Mouse (Mus musculus) heart, adult 18-20 months (tissue): ENCODE data around the gene Rpa3. TPM values are rescaled to one million over a fixed set of nuclear protein-coding genes. Genes with fewer than 3 reads are reported as not detected.

Experiments used
- DNase-seq, 2 experiments: peaks; one replicate each; pipeline ENCODE4 v3.0.0; 2021 to 2022; ENCODE audit warnings: mixed read lengths in 1 of 2
- long read RNA-seq, 2 experiments: library from polyadenylated mRNA; stranded (forward); transcript quantifications; one replicate each; pipeline ENCODE4 v2.0.0; 2021
- total RNA-seq, 2 experiments: library from RNA; stranded (reverse); gene quantifications; 2 replicates each; pipeline ENCODE4 v1.2.3; 2021

Rpa3 gene
- 10 to 100 TPM; 19.6 to 22.8 TPM for total RNA-seq
- long read RNA-seq, experiment 1, transcript Rpa3-201 (4 exons, 670 nt) = major isoform, 36 of 40 reads
- long read RNA-seq, experiment 1, partial matches to known transcripts = 1 of 40 reads
- long read RNA-seq, experiment 1, other reads (novel, unspliced or antisense) = 2 of 40 reads
- long read RNA-seq, experiment 2, transcript Rpa3-201 (4 exons, 670 nt) = major isoform, 31 of 35 reads
- long read RNA-seq, experiment 2, partial matches to known transcripts = 1 of 35 reads
- long read RNA-seq, experiment 2, other reads (novel, unspliced or antisense) = 0 of 35 reads

DNA sequence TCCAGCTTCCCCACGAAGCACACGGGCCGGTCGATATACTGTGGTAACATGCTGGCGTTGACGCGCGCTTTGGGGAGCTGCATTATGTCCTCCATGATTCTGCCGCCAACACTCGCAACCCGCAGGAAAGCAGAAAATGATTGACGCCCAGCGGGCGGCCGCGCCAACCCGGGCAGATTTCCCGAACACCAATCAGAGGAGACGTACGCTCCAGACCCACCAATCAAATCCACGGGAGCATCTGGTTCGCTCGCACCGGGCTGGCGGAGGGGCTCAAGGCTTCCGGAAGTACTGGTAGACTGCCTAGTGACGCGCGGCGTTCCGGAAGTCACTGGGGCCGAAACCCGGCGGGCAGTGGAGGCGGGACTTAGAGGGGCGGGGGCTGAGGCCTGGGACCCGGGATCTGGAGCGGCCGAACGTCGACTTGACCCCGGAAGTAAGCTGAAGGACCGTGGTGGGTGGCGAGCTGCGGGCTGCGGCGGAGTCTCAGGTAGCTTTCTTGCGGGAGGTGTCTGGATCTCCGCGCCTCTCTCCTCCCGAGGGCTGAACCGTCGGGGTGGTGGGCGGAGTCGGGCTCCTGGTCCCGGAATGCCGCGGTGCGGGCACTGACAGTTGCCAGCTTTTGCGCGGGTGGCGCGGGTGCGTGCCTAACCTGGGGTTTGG lies at the start of gene Rpa3, which contains the start of the genes Umad1 and Gm45062:
TSS of gene Rpa3 (minus strand) at position 170 of the 663 bp plus-strand sequence.
TSS of gene Umad1 (plus strand) at position 285 of the 663 bp plus-strand sequence.
TSS of gene Gm45062 (plus strand) at position 447 of the 663 bp plus-strand sequence.
- DNase-seq = peak; percentile 97 to 99

DNA sequence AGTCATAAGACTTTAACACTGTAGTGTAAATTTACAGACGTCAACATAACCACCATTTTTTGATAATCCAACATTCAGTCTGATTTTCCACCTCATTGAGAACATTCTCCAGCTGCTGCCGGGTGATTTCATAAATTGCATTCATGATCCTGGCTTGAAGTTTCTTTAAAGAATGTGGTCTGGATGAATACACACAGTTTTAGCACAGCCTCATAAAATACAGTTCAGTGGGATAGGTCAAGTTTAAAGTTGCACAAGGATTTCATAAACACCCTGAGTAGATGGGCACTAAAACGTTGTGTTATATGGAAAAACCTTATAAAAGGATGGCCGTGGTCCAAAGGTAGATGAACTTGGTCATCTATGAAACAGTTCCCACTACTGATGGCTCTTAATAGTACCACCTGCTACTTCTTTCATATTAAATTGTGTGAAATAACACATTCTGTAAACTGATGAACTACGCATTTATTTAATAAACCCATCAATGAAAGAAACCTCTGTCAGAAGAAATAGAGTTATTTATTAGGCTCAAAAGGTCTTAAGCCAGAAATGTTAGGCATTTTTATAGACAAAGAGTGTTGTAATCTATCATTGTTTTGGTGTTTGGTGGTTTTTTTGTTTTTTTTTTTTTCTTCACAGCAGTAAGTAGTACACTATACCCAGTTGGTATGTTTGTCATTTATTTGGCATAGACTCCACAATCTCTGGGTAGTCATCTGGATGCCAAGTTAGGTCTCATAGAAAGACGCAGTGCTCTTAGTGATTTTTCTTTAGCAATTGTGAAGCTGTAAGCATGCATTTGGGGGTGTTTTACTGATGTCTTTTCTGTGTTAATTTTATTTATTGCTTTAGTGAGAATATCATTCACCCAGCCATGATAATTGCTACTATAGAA lies 49.2 kb upstream of the Rpa3 start:
- DNase-seq = no peak

DNA sequence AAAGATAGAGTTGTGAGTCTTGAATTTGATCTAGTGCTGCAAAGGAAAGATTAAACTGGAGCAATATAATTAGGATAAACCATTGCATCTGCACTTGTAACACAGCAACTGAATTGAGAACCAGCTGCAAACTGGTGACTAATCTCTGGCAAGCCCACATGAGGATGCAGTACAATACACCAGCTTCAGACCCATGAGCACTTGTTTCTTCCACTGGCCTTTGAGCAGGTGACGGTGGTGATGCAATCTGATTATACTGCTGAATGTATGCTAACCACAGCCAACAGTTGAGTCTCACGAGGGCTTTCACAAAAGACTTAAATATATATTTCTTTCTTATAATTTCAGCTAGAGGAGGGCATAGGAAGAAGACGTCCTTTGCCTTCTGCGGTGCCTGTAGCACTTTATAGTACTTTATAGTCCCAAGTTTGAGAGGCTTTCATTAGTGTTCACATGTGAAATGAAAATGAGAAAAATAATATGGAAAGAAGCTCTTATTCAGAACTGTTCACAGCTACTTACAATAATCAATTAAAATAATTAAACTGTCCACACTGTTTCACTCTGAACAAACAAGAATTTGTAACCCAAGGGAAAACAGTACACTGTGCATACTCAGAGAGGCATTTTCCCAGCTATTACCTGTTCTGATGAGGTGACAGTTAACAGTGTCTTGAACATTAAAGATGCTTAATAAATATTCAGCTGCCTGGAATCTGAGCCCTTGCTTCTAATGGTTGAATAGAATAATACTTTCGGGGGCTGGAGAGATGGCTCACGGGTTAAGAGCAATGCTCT lies 40.3 kb upstream of the Rpa3 start:
- DNase-seq = no peak

DNA sequence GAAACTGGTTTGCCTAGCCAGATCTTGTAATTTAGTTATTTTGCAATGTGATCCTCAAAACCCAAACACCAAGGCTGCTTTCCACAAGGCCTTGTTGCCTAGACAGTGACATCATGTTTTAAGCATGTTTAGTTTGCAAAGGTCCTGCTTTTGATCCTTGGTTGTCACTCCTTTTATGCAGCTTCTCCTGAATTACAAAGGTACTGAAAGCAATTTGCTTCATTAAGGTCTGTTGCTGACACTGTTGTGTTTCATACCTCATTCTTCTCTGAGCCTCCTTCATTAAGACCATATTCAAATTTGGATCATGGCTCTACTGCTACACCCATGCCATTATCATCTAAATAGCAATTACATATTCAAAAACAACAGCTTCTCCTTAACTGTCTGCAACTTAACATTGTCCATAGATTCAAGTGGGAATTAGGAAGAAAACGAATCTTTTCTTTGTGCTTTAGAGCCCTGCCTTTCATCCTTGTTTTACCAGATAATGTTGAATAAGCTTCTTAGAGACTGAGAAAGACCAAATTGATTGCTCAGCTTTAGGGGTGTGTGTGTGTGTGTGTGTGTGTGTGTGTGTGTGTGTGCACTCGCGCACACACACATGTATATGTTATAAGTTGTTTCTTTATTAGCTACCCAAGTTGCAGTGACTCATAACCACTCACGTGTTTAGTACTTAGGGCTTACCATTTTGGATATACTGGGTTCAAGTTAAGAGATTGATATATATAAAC lies 35.2 kb upstream of the Rpa3 start:
- no peak for DNase-seq

DNA sequence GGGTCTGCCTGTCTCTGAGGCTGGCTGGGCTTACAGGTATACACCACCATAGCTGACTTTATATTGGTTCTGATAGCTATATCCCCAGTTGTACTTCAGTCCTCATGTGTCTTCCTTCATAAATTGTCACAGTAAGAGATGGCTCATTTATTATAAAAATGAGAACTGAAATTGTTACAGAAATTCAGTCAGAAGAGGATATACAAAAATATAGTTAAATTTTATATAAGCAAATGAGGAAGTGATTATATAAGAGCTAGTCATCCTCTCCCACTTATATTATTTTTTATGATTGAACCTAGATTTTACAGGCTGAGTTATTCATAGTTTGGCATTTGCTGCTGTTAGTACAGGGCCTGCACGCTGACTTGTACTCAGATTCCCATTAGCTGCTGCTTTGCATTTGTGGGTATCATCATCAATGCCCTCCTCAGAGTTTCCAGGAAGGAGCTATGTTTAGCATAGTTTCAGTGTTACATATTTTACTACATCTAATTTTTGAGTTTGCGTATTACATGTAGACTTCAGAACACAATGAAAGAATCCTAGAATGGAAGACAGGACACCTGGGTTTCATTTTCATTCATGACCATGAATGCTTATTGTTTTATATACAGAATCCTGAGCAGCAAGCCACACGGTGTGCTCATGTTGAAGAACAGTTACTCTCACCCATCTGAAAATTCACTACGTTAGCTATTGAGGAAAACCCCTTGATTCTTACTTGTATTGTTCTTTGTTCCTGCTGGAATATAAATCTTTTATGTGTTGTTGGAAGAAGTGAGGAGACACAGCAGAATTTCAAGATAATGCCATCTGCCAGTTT lies 30.0 kb upstream of the Rpa3 start:
- DNase-seq = no peak

DNA sequence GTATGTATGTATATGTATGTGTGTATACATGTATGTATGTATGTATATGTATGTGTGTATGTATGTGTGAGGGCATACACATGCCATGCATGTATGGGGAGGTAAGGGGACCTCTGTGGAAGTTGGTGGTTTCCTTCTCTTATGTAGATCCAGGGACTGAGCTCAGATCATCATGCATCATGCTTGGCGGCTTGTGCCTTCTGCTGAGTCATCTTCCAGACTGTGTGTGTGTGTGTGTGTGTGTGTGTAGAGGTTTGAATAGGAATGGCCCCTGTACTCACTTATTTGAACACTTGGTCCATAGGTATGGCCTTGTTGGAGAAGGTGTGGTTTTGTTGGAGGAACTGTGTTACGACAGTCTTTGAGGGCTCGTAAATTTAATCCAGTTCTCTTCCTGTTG lies 27.2 kb upstream of the Rpa3 start:
- DNase-seq = no peak

DNA sequence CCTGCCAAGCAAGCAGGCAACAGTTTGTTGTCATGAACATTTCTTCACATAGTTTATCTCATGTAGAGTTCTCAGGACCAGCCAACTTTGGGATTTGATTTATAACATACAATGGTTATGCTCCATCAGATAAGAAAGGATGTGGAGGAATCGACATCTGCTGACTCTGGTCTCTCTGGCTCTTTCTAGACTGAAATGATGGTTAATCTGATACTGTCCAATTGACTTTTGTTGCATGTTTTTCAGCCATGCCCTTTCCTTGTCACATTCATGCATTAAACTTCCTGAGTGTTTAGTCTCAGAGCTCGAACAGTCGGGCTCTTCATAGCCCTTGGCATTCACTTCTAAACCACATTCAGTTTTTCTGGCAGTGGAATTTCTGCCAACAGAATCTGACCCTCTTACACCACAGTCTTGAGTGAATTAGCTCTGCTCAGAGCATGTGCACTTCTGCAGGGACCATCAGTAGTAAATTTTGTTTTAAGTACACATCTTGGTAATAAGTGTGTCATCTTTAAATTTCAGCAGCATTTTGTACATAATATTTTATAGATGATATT lies 26.5 kb upstream of the Rpa3 start:
- DNase-seq = no peak

DNA sequence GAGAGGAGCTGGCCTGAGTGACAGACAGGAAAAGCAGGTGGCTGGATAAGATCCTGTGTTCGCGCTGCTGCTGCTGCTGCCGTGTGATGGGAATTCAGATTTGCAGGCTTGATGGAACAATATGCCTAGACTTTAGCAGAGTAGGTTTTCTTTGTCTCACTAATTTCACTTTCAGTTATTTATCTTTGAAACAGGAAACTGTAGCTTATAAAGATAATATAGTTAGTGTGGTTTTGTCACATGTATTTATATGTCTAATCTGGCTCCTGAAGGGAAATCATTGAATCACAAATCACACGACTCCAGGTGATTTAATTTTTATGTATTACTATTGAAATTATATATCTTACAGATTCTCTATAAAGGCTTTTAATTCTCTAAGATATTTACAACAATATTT lies 24.3 kb upstream of the Rpa3 start:
- DNase-seq = no peak

DNA sequence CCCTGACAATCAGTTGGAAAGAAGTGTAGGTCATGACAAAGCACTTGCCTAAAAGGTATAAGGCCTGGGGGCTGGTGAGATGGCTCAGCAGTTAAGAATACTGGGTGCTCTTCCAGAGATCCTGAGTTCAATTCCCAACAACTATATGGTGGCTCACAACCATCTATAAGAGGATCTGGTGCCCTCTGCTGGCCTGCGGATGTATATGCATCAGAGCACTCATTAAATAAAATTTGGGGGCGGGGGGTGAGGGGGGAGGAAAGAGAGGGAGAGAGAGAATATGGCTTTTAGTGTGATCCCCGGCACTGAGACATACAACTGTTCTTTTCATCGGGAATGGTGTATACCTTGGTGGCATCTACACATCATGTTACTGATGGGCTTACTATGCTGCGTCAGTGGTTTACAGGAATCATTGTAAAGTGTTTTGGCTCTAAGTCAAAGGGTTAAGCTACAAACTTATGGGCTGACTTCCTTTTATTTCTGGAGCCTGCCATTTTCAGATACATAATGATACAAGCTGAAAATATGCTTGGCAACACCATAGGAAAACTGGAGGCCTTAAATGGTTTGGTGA lies 19.5 kb upstream of the Rpa3 start:
- DNase-seq = no peak

DNA sequence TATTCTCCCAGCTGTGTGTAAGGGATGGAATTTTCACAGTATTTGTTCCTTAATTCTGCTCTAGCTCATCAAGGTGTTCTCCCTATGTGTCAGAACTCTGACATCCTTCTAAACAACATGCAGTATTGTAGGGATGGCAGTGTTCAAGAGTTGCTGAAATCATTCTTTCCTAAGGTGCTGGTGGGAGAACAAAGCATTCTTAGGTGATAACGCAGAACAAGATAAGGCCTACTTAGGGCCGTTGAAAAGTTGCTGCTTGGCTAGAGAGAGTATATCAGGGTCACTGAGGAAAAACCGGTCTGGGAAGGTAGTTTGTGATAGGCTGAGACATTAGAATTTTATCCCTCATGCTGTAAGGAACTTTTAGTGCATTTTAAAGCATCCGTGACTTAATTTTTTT lies 17.5 kb upstream of the Rpa3 start:
- no peak for DNase-seq

DNA sequence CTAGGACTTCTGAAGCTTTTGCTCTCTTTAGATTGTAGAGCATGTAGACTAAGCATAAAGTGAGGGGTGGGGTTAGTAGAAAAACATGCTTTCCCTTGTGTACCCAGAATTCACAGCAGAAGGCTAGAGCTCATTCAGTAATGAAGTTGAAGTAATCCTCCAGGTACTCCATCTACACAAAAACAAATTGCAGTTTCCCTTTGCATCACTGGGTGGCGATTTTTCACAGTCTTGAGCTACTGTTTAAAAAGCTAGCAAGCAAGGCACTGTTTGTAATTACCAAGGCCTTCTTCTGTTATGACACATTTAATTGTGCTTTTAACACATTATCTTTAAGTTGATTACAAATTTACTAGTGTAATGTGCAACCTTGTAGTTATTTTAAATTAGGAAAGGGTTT lies 16.1 kb upstream of the Rpa3 start:
- peak; percentile 72 to 87 for DNase-seq

DNA sequence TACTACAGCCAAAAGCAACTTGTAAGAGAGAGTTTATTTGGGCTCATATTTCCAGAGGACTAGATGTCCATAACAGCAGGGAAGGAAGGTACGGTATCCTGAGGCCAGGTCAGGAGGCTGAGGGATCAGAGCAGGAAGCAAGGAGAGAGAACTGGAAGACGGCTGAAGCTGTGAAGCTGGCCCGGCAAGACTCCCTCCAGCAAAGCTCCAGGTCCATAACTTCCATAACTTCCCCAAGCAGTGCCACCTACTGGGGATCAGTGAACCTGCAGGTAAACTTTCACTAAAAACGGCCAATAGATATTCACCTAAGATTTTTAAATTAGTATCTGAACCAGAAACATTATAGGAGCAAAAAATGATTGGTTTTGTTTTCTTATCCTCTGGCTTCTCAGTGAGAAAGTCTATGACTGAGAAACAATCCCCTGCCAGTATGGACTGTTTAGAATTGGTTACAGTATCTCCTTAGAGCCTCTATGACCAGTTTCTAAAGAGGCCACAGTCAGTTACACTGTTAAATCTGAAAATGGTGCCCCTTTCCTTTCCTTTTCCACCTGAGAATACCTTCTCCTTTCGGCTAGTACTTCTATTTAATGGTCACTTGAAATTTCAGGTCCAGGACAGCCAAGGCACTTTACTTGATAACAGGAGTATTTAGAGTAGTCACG lies 15.5 kb upstream of the Rpa3 start:
- DNase-seq = peak; percentile 49 to 80

DNA sequence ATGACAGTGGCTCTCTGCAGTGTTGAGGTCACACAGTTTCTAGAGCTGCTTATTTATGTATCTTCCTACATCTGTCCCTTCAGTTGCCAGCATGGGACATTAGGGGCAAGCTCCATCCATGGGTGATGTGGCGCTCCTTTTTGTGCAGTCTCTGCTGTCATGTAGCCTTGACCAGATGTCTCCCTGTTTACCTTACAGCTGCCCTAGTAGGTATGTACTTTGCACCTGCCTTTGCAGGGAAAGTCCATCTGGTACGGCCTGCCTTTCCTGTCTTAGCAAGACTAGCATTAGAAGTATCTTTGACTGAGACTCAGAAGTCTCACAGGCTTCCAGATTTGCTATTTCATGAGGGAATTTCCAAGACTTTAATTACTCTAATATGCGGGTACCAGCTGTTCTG lies 12.1 kb upstream of the Rpa3 start:
- DNase-seq = no peak

DNA sequence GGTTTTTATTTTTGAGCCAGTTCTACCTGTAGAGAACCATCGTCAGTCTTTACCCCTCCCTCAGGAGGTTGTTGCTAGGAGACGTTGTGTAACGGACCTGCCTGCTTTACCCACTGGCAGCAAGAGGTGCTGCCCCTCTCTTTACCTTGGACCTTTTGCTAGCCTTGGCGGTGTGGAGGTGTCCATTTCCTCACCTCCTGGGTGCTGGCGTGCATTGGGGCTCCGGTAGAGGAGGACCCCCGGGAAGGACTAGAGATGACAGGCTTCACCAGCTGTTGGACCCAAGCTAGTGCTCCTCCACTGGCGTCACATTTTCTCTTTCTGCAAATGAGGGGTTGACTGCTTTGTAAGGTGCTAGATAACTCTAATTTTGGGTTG lies 683 bp upstream of the Rpa3 start:
- no peak for DNase-seq

DNA sequence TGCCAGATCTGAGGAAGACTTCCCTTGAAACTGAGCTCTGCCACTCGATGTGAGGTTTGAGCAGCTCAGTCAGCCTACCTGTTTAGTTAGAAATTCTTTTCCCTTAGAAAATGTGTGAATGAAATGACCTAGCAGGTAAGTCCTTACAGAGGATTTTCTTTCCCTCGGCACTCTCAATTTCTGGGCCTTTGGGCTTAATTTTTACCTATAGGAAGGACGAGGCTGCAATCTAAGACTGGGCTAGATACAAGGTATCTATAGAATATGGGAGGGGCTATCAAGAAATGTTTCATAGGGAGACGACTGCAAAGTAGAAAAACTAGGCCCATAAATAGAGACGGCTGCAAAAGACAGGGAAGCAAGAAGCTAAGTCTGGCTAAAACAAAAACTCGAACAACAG lies 657 bp downstream of the Rpa3 start:
- DNase-seq = no peak

DNA sequence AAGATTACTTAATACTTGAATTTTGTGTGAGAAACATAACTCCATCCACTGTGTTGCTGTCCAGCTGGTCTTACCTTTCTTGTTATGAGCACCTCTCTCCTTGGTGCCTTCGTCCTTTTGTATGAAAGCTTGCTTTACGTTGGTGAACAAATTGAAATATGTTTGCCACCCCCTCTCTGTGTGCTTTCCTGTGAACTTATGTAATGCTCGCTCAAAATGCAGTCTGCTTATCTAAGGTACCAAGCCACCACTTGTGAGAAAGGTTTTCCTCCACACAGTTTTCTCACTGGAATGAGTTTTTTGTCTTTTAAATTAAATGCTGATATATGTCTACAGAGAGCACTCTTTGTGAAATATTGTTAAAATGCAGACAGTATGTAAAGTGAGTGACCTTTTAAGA lies 30.4 kb downstream of the Rpa3 start:
- no peak for DNase-seq

DNA sequence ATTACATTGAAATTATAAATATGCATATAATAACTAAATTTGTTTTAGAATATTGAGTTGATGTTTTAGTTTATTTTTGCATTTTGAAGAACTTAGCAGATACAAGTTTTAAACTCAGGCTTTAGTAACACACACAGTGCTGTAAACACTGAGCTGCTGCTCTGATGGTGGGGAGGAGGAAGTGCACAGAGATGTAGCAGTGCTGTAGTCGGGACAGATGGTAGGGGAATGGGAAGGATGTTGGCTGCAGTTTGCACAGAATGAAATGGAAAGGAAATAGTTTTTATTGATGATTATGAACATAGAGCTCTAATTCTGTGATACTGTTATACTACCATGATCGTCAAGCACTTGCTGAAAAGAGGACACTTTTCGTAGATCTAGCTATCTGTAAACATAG lies 31.9 kb downstream of the Rpa3 start:
- no peak for DNase-seq

DNA sequence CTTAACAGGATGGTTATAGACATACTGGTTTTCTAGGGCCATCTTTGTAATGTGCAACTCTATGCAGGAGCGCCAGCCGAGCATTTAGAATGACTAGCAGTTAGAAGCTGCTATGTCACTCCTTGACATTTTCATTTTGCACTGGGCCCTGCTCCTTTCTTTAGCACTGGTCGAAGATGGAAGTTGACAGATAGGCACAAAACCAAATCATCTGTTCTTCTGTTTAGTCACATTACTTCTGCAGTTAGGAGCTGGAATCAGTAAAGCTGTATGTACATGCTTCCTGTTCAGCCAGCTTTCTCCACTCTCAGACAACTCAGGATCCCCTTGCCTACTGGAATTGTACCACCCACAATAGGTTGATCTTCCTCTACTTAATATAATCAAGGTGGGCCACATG lies 48.3 kb downstream of the Rpa3 start:
- DNase-seq = no peak

DNA sequence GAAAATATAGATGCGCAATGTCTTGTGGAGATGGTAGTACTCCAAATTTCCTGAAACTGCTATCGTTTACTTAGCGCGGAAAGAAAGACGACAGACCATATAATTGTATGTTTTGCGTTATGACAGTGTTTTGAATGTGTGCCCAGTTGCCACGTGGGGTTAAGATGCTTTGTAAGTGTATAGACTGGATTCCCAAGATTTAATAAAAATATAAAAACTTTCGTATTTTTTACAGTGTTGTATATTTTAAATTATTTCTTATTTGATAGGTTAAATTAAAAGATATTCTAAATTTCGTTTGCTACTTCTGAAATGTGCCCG lies 49.1 kb downstream of the Rpa3 start:
- DNase-seq = no peak
